Mouse (Mus musculus) urinary bladder, postnatal 14 days (tissue): ENCODE measurements around the gene Dusp1.

ENCODE experiments used
- DNase-seq: peaks from one replicate; pipeline ENCODE4 v3.0.0; 2021; ENCODE audit warnings: low spot score

Gene Dusp1

GRCm38 (mm10) chr17:26561651-26562181, at the start of gene Dusp1:
Dusp1 (minus strand) TSS chr17:26562128.
- DNase-seq, result no peak

- peak; percentile 27 for DNase-seq
Measured at GRCm38 (mm10) chr17:26611328-26611727, 49.4 kb upstream of the Dusp1 start.

- no peak for DNase-seq
Measured at GRCm38 (mm10) chr17:26609820-26610219, 47.9 kb upstream of the Dusp1 start.

GRCm38 (mm10) chr17:26608877-26609276, 46.9 kb upstream of the Dusp1 start:
- DNase-seq, result no peak

GRCm38 (mm10) chr17:26608348-26608747, 46.4 kb upstream of the Dusp1 start:
- DNase-seq, result no peak

- no peak for DNase-seq
Measured at GRCm38 (mm10) chr17:26606516-26606915, 44.6 kb upstream of the Dusp1 start.

GRCm38 (mm10) chr17:26605636-26606035, 43.7 kb upstream of the Dusp1 start:
- DNase-seq, result peak; percentile 66

- no peak for DNase-seq
Measured at GRCm38 (mm10) chr17:26603311-26603710, 41.4 kb upstream of the Dusp1 start.

- DNase-seq, result peak; percentile 71
Measured at GRCm38 (mm10) chr17:26602371-26602885, 40.5 kb upstream of the Dusp1 start.

GRCm38 (mm10) chr17:26601926-26602325, 40.0 kb upstream of the Dusp1 start:
- no peak for DNase-seq

- DNase-seq, result no peak
Measured at GRCm38 (mm10) chr17:26601514-26601913, 39.6 kb upstream of the Dusp1 start.

- DNase-seq, result no peak
Measured at GRCm38 (mm10) chr17:26600913-26601447, 39.1 kb upstream of the Dusp1 start.

- no peak for DNase-seq
Measured at GRCm38 (mm10) chr17:26598845-26599244, 36.9 kb upstream of the Dusp1 start.

- no peak for DNase-seq
Measured at GRCm38 (mm10) chr17:26596856-26597481, 35.0 kb upstream of the Dusp1 start.

- peak; percentile 64 for DNase-seq
Measured at GRCm38 (mm10) chr17:26596168-26596658, 34.3 kb upstream of the Dusp1 start.

- no peak for DNase-seq
Measured at GRCm38 (mm10) chr17:26595448-26596167, 33.7 kb upstream of the Dusp1 start.

GRCm38 (mm10) chr17:26594958-26595357, 33.0 kb upstream of the Dusp1 start:
- no peak for DNase-seq

GRCm38 (mm10) chr17:26594171-26594570, 32.2 kb upstream of the Dusp1 start:
- DNase-seq, result no peak

GRCm38 (mm10) chr17:26593199-26593598, 31.3 kb upstream of the Dusp1 start:
- no peak for DNase-seq

GRCm38 (mm10) chr17:26592510-26592909, 30.6 kb upstream of the Dusp1 start:
- peak; percentile 55 for DNase-seq

- no peak for DNase-seq
Measured at GRCm38 (mm10) chr17:26587961-26588487, 26.1 kb upstream of the Dusp1 start.

- peak; percentile 78 for DNase-seq
Measured at GRCm38 (mm10) chr17:26584558-26585136, 22.7 kb upstream of the Dusp1 start.
